Mouse (Mus musculus) left cerebral cortex, postnatal 14 days (tissue): ENCODE measurements around the gene Leng8. TPM values are rescaled to one million over a fixed set of nuclear protein-coding genes. Genes with fewer than 3 reads are reported as not detected.
A peak's percentile ranks its signal among the peaks of the same experiment; 100 is the strongest.

Source experiments
- DNase-seq, 2 experiments: peaks; one replicate each; pipeline ENCODE4 v3.0.0; 2021 to 2022; ENCODE audit warnings: low spot score in 2 of 2, mixed read lengths in 1 of 2
- intact Hi-C: fragments of 180-260 bp; cut with DNase I; formaldehyde crosslinking; loops from one replicate; pipeline ENCODE4 v1.15.1; 2025
- total RNA-seq, 2 experiments: library from RNA; stranded (reverse); gene quantifications; 2 replicates each; pipeline ENCODE4 v1.2.3; 2021

Leng8 gene
- total RNA-seq, 2 experiments from 2014 or later, result 152 TPM

GRCm38 (mm10) chr7:4165286-4165685, 28.4 kb downstream of the Leng8 start:
- intact Hi-C loops, result no loop called here
- no peak for DNase-seq

- no peak for DNase-seq
- intact Hi-C loops, result no loop called here
These were observed 30.3 kb downstream of the Leng8 start for GRCm38 (mm10) chr7:4167098-4167497.

GRCm38 (mm10) chr7:4170193-4170938, 33.5 kb downstream of the Leng8 start:
- DNase-seq, result no peak
- intact Hi-C loops, result no loop called here

GRCm38 (mm10) chr7:4178438-4178837, 41.6 kb downstream of the Leng8 start:
- intact Hi-C loops, result no loop called here
- peak in 1 of 2 experiments; percentile 2 for DNase-seq

Other genes starting within 250 kb of the Leng8 start
- not detected for gene Gm14548, start 238.9 kb upstream of the Leng8 start, total RNA-seq
- not detected for gene Lilra6, start 221.5 kb upstream of the Leng8 start, total RNA-seq
- 1 to 10 TPM; 6.5 to 6.7 TPM for gene Lair1, start 73.8 kb upstream of the Leng8 start, total RNA-seq
- gene Ttyh1, start 17.6 kb upstream of the Leng8 start, total RNA-seq, result 100 to 1,000 TPM; 837 to 867 TPM
- gene Leng9, start 13.3 kb downstream of the Leng8 start, total RNA-seq, result 1 to 10 TPM; 6.1 to 6.7 TPM
- 1 to 10 TPM; 2.4 to 3.2 TPM for gene Cdc42ep5, start 27.8 kb downstream of the Leng8 start, total RNA-seq
- not detected for gene Lilra5, start 100.7 kb downstream of the Leng8 start, total RNA-seq
- gene Ncr1, start 200.7 kb downstream of the Leng8 start, total RNA-seq, result not detected